Mouse (Mus musculus) thymus, adult 2 months (tissue): ENCODE results near the gene Gm6899.

Source experiments
- CTCF ChIP-seq: fragments of 200-500 bp; IDR thresholded peaks from 2 replicates; pipeline ENCODE4 v1.5.1; 2012; ENCODE audit warnings: mild to moderate bottlenecking, control low read depth, low read length, moderate library complexity, borderline replicate concordance; ENCODE audit not compliant: control insufficient read depth, poor library complexity, insufficient read depth; ENCODE audit errors: extremely low read depth
- POLR2A ChIP-seq: fragments of 200-500 bp; IDR thresholded peaks from 2 replicates; pipeline ENCODE4 v1.6.1; 2012; ENCODE audit warnings: mild to moderate bottlenecking, low read length, control low read depth, moderate library complexity; ENCODE audit not compliant: control insufficient read depth, poor library complexity, insufficient read depth; ENCODE audit errors: extremely low read depth

- TF ChIP-seq CTCF = no peak
- no peak for TF ChIP-seq POLR2A
Measured at GRCm38 (mm10) chr11:26600692-26601091, 7.7 kb downstream of the Gm6899 start.
